Mouse (Mus musculus) E14TG2a.4 (cell line): ENCODE data around the gene Gnaq.

Experiments used
- CTCF ChIP-seq: conservative IDR thresholded peaks from 2 replicates; pipeline ENCODE4 v1.5.1; 2014; ENCODE audit warnings: low read length
- NANOG ChIP-seq: IDR thresholded peaks from 2 replicates; pipeline ENCODE4 v1.6.1; 2014; ENCODE audit warnings: borderline replicate concordance, low read length, mixed read lengths
- POU5F1 ChIP-seq: IDR thresholded peaks from 2 replicates; pipeline ENCODE4 v1.6.1; 2014; ENCODE audit warnings: low read length, borderline replicate concordance

GRCm38 (mm10) chr19:16149094-16149493, 16.5 kb downstream of the Gnaq start:
- TF ChIP-seq CTCF (no peak), NANOG (no peak), POU5F1 (no peak)
